Mouse (Mus musculus) liver, postnatal 0 days (tissue): ENCODE measurements around the gene Fam160a1.

Source experiments
- CTCF ChIP-seq: sonication (generic); IDR thresholded peaks from 2 replicates; pipeline ENCODE4 v1.5.1; 2016; ENCODE audit warnings: antibody characterized with exemption, low read depth
- EP300 ChIP-seq: IDR thresholded peaks from 2 replicates; pipeline ENCODE4 v1.6.1; 2016; ENCODE audit warnings: antibody characterized with exemption, low read depth, mild to moderate bottlenecking

DNA sequence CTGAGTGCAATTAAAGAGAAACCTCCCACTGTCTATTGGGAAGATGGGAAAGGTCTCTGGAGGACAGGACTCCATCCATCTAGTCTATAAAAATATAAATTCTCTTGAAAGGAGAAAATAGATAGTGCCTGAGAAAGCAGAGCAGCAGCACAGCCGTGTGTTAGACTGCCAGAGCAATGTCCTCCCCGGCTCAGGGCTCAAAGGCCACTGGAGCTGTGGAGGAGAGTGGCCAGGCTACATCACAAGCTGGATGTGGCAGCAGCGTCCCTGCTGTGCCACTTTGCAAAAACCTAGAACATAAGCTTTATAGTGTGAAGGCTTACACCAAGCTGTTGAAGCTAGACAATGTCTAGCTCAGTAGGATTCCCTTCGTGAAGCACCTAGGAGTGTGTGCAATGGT lies 67.7 kb downstream of the Fam160a1 start:
- TF ChIP-seq CTCF (no peak), EP300 (no peak)
